Mouse (Mus musculus) right cerebral cortex, postnatal 14 days (tissue): ENCODE results near the gene Mob1a.

ENCODE experiments used
- DNase-seq: peaks from one replicate; pipeline ENCODE4 v3.0.0; 2022

Mob1a gene

DNA sequence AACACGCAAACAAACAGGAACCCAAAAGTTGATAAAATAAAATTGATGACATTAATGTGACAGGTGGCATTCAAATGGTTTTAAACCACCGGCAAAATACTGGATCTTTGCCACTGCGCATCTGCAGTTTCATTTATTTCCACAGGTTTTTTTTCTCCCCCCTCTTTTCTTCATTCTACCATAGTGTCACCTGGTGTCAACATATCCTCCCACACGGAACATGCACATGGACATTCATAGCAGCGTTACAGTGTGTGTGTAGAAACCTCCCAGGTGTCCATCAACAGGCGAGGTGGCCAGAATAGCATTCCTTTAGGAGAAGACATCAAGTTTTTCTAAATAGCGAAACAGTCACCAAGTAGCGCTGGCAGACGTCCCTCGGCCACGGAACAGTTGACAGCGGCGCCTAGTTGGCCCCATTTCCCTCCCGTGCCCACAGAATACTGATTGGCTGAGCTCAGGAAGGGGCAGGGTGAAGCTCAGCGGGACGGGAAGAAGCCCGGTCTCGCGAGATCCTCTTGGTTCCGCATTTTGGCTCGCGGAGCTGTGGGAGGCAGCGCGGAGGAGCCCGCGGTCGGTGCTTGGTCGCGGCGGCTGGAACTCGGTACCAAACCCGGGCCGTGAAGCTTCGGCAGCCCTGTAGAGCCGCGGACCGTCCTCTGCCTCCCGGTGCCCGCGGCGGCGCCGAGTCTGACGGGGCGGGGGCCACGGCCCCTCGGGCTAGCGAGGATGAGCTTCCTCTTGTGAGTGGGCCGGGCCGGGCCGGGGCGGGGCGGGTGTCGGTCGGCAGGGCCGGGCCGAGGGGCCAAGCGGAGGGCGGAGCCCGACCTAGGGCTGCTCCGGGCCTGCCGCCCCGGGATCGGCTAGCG is at the start of gene Mob1a, which contains the start of gene Mthfd2:
Mob1a (plus strand) TSS at position 492 of the 869 bp plus-strand sequence.
Mthfd2 (minus strand) TSS at position 384 of the 869 bp plus-strand sequence.
- DNase-seq = peak; percentile 94

DNA sequence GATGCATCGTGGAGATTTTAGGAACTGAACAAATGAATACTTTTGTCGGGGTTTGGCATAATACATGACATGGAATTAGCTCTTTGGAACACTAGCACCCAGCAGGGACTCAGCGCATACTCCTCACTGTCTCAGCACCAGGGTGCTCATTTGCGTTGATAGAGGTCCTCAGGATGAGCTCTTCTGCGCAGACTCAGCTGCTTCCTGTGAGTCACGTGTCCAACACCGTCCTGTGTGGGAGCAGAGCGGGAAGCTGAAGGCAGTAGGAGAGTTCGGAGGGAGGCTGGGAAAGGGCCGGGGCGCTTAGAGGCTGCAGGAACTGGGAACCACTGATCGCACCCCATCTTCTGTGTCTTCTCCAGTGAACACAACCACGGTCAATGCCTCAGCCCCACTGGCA is 48.7 kb upstream of the Mob1a start:
- DNase-seq = no peak

DNA sequence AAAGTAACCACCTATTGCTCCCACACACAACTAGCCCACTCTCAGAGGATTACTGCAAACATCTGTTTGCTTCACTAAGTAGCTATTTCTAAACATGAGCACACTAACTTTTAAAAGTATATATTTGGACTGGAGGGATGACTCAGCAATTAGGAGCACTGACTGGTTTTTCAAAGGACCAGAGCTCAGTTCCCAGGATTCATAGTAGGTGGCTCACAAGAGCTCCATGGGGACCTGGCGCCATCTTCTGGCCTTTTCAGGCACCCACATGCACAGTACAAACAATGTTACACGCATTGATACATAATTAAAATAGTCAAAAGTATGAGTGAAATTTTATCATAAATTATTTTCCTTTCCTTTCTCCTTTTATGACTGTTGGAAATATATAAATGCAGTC is 46.9 kb upstream of the Mob1a start:
- DNase-seq = no peak

DNA sequence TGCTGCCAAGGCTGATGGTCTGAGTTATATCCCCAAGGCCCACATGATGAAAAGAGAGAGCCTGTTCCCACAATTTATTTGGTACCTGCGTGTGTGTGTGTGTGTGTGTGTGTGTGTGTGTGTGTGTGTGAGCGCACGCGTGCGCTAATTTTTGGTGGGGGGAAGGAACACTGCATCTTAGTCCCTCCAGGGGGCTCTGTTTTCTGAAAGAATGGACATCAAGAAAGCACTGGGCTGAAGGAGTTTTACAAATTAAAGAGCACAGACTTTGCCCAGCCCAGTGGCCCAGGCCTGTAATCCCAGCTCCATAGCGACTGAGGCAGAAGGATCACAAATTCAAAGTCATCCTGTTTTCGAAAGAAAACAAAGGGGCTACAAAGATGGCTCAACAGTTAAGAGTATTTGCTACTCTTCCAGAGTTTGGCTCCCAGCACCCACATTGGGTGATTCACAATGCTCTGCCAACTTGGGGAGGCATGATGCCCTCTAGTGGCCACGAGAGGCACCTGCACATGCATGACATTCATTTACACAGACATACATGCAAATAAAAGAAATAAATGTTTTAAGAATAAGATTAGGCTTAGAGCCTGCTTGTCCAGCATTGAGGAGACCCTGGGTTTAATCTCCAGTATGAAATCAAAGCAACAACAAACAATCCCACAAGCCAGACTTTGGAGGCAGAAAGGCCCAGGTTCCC is 45.4 kb upstream of the Mob1a start:
- no peak for DNase-seq

DNA sequence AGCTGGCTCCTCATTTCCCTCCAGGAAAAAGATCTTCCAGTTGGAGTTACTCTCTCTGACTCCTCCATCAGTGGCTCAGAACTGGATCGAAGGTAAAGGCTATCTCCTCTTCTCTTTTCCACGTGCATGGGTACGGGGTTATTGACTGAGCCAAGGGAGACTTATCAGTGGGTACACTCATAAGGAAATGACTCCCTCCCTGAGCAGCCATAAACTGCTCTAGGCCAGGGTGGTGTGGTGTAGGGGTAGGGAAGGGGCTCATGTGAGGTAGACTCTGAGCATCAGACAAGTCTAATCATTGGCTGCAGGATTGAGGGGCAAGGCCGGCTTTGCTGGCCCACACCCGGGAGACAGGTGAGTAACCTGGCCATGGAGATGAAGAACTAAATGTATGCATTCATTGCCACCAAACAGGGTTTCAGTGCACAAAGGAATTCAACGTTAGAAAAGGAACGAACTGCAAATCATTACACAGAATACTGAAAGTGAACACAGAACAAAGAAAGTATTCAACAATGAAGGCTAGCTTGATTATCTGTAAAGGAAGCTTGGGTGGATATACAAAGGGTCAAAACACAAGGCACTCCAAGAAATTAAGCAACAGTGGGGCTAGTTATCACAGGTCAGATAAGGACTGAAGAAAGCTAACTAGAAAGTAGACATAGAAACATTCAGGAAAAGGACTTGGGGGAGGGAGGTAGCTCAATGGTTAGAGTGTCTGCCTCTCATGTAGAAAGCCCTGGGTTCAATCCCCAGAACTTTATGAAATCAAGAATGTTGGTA is 25.2 kb upstream of the Mob1a start:
- DNase-seq = no peak

DNA sequence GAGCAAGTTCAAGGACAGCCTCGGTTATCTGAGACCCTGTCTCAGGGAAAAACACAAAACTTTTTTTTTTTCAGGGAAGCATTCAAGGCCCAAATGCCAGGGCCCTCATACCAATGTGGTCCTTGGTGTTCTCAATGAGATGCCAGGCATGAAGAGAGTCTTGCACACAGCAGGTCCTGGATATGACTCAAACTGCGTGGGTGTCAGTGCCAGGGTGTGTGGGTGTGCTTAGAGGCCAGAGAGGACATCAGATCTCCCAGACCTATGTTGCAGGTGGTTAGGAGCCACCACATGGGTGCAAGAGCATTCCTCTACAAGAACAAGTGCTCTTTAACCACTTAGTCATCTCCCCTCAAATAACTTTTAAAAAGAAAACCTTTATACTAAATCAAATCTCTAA is 24.5 kb upstream of the Mob1a start:
- DNase-seq = no peak

DNA sequence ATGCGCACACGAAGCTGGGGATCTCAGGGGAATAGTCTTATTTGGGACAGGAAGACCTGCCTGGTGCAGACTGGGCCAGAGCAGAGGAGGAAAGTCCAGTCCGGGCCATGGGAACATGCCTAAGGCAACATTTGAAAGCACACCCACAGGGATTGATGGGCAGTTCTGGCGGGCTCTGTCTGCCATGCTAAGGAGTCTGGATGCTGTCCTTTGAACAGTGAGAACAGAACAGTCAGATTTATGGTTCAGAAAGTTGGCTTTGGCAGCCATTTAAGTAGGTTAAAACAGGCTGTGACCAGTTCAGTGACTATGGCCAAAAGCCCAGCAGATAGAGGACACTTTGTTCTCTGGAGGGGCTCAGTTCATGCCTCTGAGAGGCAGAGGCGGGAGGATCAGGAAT is 23.6 kb upstream of the Mob1a start:
- no peak for DNase-seq

DNA sequence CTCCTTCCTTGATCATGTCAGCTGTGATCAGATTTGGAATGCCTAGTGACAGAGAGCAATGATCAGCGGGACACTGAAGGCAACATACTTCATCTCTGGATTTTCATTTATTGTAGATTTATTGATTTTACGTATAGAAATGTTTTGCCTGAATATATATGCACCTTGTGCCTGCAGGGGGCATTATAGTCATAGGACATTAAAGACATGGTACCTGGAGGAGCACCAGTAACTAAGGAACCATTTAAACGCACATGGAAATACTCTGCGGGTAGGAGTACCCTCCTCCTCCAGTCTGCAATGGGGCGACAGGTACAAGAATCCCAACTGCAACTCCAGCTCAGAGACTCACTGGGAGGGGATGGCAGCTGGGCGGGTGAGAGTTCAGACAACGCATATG is 16.8 kb upstream of the Mob1a start:
- DNase-seq = no peak

DNA sequence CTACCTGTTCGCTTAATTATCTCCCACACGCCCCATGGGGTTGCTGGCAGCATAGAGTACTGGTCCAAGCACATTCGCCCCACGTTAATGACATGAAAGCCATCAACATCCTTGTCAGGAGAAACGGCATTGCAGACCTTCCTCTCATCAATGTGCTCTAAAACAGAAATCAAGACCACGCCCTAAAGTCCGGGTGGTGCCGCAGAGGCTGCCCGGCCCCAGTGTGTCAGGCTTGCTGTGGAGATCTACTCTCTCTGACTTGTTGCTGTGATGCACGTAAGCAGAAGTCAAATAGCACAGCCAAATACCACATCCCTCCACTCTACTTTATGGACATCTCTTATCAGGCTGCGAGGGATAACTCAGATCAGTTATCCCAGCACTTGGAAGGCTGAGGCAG is 14.6 kb upstream of the Mob1a start:
- no peak for DNase-seq

DNA sequence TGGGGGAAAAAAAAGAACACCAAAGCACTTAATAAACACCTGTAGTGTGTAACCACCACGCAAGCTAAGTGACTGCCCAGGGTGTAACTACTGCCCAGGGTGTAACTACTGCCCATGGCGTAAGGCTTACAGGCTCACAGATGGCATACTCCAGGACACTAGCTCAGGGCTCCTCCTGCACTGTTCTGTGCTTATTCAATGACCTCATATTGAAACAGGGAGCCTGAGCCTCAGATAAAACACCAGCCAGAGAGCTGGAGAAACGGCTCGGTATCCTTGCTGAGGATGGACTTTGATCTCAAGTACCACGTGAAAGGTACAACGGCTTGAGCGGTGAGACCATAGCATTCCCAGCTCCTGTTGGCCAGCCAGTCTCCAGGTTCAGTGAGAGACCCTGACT is 13.8 kb upstream of the Mob1a start:
- no peak for DNase-seq

DNA sequence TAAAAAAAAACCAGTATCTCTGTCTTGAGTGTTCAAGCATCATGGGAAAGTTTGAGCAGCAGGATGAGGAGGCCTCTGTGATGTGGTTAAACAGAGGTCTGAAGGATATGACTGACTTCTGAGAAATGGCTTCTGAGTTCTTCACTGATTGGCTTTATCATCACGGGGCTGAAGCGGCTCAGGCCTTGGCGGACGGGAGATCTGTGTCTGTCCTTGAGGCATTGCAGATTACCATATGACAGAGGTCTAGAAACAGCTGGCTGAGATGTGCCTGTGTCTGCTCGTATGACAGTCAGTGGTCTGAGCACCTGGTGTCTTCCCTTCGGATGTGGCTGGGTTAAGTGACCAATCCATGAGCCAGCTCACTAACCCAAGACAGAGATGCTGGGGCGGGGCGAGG is 13.3 kb upstream of the Mob1a start:
- DNase-seq = no peak

DNA sequence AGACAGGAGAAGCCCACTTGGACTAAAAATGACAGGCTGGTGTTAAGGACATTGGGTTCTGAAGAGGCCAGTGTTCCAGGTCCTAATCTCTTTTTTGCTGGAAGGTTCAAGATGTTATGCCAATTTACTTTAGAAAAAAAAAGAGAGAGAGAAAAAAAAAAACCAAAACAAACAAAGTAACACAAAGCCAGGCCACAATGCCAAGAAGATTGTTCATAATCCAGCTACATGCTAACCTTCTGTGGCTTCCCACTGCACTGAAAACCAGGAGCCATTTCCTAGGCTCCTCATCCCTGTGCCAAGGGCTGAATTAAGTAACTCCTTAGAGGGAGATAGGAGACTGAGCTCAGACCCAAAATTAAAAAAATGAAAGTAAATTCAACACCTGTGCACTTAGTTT is 10.5 kb upstream of the Mob1a start:
- no peak for DNase-seq

DNA sequence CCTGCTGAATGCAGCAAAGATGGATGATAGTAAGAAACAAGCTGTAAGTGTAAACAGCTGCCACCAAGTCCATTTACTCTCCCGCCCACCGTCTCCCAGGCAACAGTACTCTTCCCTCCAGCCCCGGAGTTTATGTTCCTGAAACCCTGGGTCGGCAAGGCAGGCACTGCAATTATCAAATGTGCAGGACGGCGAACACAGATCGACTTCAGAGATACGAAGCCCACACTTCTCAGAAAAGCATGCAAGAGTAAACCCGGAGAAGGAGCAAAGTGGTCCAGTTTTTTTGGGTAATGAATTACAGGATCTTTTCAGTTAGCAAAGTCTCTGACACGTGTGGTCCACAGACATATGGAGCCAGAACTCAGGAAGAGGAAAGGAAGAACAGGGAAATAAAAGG is 9.8 kb upstream of the Mob1a start:
- no peak for DNase-seq

DNA sequence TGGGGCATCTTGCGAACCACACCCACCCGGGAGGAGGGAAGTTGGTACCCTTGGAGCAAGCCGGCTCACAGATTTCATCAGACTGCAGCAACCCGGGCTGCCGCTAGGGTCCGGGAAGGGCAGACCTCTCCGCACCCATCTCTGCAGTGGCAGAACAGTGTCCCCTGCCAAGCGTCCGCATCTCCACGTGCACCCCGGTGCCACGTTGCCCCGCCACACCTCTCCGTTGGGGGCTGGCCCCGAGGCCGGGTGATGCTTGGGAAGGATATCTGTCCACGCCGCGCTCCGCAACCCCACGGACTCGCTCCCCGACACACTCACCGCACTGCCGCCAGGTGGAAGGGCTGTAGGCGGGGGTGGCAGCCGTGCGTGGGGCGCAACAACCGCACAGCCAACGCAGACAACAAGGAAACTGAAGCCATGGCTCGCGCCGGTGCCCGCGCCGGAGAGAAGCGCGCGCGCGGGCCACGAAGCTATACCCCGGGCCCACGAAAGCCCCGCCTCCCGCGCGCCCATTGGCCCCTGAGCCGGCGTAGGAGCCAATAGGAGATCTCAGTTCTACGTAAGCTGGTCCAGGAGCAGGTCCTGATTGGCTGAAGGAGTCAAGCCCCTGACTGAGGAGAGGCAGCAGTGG is 8.6 kb upstream of the Mob1a start:
- DNase-seq = peak; percentile 94

DNA sequence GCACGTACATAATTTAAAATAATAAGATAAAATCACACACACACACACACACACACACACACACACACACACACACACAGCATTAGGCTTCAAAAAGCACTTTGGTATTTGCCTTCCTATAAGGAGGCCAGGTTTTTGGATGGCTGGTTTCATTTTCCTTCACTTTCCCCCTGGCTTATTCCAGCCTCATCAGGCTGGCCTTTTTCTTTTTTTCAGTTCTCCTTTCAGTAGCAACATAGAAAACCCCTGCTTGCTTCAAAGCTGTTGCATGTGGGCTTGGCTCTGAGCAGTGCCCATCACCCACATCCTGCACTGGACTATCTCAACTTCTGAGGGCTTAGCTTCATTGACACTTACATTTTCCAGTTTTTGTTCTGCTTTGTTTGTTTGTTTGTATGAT is 3.9 kb upstream of the Mob1a start:
- no peak for DNase-seq

DNA sequence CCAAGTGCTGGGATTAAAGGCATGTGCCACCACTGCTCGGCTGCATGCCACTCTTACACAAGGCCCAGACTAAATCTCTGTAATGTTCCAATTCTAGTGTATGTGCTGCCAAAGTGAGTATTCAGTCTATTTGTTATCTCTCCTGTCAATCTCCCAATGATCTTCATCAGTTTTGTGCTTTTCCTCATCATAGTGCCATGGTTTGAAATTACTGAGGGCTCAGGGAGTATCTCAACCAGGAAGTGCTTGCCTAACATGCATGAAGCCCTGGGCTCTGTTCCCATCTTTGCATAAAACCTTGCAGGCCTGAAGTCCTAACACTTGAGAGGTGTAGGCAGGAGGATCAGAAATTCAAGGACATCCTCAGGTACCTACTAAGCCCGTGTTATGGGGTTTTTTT is 3.0 kb upstream of the Mob1a start:
- DNase-seq = no peak

DNA sequence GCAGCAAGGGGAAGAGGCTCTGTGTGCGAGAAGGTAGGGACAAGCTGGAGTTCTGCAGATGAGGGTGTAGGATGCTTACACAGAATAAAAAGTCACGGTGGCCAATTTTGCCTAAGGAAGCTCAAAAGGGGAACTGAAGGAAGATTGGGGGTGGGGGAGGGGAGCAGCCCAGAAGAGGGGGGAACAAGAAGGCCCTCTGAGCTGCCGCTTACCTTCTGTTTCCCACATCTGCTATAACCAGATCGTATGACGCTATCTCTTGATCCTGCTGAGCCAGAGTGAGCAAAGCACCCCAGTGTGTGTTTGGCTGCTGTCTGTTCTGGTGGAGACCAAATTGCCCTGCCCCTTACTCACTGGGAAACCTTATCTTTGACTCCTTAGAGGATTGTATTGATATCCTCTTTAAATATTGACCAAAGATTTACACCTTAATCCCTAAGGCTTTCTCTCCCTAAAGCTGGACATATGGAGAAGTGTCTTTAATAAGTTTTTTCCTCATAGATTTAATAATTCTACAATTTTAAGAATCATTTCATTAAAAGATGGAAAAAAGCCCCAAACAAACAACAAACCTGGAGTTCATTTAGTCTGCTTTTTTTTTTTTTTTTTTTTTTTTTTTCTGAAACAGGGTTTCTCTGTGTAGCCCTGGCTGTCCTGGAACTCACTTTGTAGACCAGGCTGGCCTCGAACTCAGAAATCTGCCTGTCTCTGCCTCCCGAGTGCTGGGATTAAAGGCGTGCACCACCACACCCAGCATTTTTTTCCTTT is 2.0 kb upstream of the Mob1a start:
- no peak for DNase-seq

DNA sequence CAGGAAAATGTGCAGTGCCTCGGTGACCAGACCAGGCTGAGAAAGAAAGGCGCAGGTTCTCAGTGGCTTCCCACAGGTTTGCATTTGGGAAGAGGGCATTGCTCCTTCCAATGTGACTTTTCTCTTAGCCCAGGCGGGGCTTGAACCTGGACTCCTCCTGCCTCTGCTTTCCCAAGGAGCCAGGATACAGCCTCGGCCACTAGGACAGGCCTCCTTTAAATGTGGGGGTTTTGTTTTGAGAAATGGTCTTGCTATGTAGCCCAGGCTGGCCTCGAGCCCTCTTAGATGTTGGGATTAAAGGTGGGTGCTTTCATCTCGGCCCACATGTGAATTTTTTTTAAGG is 549 bp downstream of the Mob1a start:
- no peak for DNase-seq

DNA sequence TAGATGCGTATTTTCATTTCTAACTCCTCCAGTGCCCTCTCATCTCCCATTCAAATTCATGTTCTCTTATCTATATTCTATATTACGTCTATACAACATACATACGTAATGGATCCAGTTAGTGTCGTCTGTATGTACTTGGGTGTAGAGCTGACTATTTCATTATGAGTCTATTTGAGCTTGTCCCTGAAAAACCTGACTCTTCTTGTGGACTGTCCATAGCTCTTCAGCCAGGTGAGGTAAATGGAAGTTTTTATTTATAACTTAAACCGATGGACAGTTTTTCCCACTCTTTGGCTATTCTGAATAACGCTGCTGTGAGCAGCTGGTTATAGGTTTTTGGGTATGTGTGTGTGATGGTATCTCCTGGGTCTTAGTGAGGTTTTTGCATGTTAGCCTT is 945 bp downstream of the Mob1a start:
- no peak for DNase-seq

DNA sequence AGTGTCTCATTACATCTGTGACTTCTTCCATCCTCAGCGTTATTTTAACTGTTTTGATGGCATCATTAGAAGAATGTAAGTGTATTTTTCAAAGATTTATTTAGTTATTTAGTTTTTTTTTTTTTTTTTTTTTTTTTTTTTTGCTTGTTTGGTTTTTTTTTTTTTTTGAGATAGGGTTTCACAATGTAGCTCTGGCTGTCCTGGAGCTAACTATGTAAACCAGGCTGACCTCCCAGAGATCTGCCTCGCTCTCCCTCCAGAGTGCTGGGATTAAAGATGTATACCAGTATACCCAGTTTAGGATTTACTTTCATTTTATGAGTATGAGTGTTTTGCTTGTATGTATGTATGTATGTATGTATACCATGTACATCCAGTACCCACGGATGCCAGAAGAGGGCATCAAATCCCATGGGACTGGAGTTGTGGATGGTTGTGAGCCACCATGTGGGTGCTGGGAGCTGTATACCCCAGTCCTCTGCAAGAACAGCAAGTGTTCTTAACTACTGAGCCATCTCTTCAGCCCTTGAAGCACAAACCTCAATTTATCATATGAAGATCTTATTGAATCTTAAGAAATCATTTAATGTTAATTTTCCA is 1.9 kb downstream of the Mob1a start:
- no peak for DNase-seq

DNA sequence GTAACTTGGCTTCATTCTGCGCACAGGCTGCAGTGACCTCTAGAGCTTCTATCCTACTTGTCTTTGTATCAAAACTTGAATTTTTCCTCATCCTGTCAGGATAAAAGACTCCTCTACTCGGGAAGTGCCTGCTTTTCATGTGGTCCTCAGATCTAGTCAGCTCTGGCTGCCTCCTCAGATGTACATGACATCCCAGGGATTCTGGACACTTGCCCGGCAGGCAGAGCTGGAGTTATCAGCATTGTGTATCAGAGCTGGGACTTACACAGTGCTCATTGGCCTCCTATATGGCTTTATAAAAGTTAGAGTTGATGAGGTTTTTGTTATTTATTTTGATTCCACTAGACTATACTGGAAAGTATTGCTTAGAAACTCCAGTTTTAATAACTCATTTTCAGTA is 15.6 kb downstream of the Mob1a start:
- DNase-seq = no peak

DNA sequence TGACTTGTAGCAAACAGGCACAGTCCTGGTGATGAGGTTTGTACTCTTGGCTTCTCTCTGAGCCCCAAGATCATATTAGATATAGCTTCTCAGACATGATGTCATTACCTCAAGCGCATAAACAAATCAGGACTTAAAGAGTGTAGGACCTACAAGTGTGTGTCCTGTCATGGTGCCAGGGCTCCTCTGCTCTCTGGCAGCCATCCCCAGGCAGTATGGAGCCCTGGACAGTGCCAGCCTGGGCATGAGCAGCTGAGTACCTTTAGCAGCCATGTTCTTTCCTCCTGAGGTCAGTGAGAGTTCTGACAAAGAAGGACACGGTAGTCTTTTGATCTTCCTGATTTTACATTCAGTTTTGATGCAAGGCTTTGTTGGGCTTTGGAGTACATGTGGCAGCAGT is 17.1 kb downstream of the Mob1a start:
- DNase-seq = no peak
